Mouse (Mus musculus): ENCODE data around the gene Dera.

The Dera gene

DNA sequence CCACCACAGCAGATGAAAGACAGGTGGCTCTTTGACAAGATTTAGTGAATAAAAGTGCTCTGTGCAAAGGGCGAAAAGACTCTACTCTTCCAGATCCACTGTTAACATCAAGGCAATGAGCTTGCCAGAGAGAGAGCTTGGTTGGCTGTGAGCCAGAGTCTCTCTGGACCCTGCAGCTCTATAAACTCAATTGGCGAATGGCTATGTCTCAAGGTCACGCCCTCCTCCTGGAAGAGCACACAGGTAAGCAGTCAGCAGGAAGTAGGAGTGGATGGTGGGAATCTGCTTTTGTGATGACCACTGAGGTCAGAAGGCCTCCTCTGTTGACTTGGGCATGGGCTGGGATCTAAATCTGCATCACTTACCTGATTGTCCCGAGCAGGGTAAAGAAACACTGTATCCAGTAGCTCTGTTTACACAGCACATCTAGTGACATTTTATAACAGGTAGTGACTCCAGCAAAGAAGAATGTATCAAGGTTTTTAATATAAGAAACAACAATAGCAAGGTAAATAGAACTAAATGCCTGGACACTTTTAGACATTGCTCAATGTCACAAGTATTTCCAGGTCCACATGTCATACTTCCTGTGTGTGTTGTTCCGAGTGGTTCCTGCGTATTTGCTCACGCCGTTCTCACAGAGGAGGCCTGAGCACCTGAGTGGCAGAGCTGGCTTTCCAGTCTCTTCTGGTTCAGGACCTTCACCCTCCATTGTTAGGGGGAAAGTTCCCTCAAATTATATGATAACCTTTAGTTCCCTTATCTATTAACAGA, 120.3 kb downstream of the Dera start:
- no peak for ATAC-seq (ENCODE audit: insufficient number of reproducible peaks, low FRiP score, low TSS enrichment)

DNA sequence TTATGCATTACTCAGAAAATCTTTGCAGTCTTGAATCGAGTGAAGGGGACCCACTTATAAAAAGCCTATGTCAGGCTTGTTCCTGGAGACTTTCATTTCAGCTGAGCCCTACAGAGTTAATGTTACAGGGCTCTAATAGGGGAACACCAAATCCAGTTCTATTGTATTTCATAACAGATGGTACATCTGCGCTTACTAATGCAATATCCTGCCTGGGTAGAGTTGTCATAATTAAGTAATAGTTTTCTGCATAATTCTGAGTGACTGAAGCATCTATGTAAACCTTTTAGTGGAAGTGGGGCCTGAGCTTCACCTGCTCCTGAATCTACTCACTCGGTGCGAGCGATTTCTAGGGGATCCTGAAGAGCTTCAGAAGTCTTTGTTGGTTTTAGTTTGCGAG, 131.3 kb downstream of the Dera start:
- ATAC-seq (ENCODE audit: insufficient number of reproducible peaks, low FRiP score, low TSS enrichment) = no peak

- ATAC-seq (ENCODE audit: insufficient number of reproducible peaks, low FRiP score, low TSS enrichment) = no peak
Observed at GRCm38 (mm10) chr6:137886210-137886979, 132.0 kb downstream of the Dera start.

GRCm38 (mm10) chr6:137887258-137887657, 132.9 kb downstream of the Dera start:
- no peak for ATAC-seq (ENCODE audit: insufficient number of reproducible peaks, low FRiP score, low TSS enrichment)

GRCm38 (mm10) chr6:137897671-137898070, 143.3 kb downstream of the Dera start:
- ATAC-seq (ENCODE audit: insufficient number of reproducible peaks, low FRiP score, low TSS enrichment) = no peak

GRCm38 (mm10) chr6:137901255-137901654, 146.9 kb downstream of the Dera start:
- no peak for ATAC-seq (ENCODE audit: insufficient number of reproducible peaks, low FRiP score, low TSS enrichment)

Data from cerebellum, adult (tissue).